Mouse (Mus musculus) hindlimb bud, embryonic 11.5 days (tissue): ENCODE data around the gene Mical3.
"Not testable (repeated sequence)": the region's sequence is repeated elsewhere in the genome, so short reads cannot be mapped to it uniquely, and the experiment has no call there.

Experiments used
- DNase-seq: peaks from one replicate; pipeline ENCODE4 v3.0.0-alpha.2; 2012; ENCODE audit warnings: low read depth, low spot score; ENCODE audit errors: extremely low spot score

Mical3 gene

GRCm38 (mm10) chr6:120937999-120938608 lies 192.7 kb downstream of the Mical3 start:
- no peak for DNase-seq

GRCm38 (mm10) chr6:120937104-120937617 lies 193.6 kb downstream of the Mical3 start:
- no peak for DNase-seq

DNA sequence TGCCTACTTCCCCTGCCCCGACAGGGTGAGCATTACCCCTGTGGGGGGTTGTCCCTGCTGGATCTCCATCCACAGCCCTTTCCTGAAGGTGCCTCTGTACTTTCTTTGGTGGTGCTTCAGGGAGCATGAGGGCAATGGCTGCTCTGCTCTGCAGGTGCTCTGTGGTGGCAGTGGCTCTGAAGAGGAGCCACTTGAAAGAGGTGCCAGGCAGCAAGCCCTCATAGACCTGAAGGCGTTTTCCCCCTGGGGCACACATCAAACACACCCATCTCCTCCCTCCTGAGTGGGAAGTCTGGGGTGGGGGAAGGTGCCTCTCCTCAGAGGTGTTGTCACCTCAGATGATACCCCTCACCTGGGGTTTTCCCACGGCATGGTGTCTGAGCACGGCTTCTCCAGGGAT lies 196.6 kb downstream of the Mical3 start:
- DNase-seq, result no peak

GRCm38 (mm10) chr6:120933670-120934069 lies 197.1 kb downstream of the Mical3 start:
- DNase-seq, result no peak

DNA sequence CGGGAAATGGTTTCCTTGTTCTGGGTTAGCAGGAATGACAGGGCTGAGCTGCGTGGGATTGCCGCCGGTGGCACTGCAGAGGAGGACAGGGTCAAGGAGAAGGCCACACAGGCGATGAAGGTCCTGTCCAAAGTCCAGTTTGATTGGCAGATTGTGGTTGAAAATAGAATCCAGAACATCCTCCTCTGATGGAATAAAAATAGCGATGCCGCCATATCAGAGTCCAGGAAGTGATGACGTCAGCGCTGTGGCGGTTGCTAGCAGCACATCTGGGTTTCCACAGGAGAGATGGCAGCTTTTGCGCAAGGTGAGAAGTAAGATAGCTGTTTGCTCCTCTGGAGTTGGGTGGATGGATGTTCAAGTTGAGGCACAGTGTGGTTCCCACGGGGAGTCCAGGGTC lies 198.2 kb downstream of the Mical3 start:
- DNase-seq, result no peak

DNA sequence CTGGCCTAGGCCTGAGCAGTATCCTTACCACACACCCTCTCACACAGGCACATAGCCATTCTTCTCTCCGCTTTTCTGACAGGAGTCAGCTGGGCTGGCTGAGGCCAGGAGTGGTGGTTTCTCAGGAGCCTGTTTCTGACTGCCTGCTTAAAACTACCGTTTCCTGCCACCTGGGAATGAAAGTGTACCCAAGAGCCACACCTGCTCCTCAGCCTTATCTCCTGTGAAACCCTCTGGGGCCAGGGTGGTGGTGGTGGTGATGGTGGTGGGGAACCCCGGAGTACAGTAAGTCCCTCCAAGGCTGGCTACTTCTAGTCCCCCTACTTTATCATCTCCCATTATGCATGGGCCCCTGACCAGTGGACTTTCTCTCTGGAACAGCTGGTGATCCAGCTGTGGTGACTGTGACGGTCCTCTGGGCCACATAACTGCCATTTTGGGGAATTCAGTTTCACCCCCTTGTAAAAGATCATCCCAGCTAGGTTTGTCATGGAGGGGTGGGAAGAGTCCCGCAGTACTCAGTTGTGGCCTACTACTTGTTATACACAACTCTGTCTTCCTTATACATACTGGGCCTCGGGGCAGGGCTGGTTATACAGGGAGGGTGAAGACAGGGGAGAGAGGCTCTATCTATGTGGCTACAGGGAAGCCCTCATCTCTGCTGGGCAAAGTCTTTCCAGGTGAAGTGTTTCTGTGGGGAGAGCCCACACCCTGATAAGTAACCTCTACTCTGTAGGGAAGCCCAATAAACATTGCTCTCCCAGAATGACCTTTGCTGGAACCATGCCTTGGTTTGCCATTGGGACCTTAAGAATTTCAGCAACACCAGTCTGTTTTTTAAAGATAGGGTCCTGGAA lies 200.1 kb downstream of the Mical3 start:
- no peak for DNase-seq

DNA sequence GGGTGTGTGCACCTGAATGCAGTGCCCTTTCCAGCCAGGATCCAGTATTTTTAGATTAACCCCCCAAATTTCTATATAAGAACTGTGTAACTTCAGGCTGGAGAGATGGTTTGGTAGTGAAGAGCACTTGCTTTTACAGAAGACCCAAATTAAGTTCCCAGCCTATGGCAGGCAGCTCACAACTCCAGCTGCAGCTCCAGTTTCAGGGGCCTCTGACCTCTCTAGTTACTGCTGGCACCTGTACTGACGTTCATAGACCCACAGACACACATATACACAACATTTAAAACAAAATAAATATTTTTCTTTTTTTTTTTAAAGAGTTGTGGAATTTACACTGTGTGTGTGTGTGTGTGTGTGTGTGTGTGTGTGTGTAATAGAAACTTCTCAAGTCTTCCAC lies 201.4 kb downstream of the Mical3 start:
- DNase-seq, result no peak

DNA sequence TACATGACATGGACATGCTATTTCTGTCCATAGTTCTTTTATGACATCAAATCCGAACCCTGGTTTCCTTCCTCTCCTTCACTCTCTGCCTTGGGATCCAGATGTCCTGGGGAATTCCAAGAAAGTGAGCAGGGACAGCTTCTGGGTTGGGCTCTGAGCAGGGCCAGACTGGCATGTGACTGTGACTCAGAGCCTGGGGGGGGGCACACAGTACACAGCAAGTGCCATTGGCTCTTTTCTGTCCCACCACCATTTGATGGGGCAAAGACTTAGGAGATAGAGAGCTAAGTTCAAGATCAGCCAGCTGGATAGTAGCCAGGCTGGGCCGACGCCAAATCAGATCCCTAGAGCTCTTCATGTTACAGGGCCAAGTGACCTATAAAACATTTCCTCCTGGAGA lies 203.0 kb downstream of the Mical3 start:
- no peak for DNase-seq

- DNase-seq, result no peak
Observed at GRCm38 (mm10) chr6:120926880-120927279, 203.9 kb downstream of the Mical3 start.

DNA sequence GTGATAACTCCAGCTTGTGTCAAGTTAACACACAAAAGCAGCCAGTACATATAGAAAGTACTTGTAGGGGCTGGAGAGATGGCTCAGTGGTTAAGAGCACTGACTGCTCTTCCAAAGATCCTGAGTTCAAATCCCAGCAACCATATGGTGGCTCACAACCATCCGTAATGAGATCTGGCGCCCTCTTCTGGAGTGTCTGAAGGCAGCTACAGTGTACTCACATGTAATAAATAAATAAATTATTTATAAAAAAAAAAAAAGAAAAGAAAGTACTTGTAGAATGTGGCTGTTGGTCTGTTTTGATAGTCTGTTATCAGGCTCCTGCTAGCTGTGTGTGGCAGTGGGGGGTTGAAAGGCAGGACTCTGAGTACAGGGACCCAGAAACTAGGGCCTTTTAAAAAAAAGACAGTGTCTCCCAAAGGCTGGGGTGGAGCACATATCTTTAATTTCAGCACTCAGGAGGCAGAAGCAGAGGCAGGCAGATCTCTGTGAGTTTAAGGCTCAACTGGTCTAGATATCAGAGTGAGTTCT lies 205.9 kb downstream of the Mical3 start:
- not testable (repeated sequence) for DNase-seq

GRCm38 (mm10) chr6:120917975-120918374 lies 212.8 kb downstream of the Mical3 start:
- no peak for DNase-seq

GRCm38 (mm10) chr6:120916972-120917881 lies 213.6 kb downstream of the Mical3 start:
- DNase-seq, result not testable (repeated sequence)

- peak; percentile 24 for DNase-seq
Observed at GRCm38 (mm10) chr6:120916074-120916971, 214.5 kb downstream of the Mical3 start, which contains the start of gene Bid. TSS of gene Bid (minus strand) at chr6:120916853.

- DNase-seq, result no peak
Observed at GRCm38 (mm10) chr6:120915649-120915975, 215.2 kb downstream of the Mical3 start.

GRCm38 (mm10) chr6:120914911-120915648 lies 215.7 kb downstream of the Mical3 start:
- DNase-seq, result no peak

- no peak for DNase-seq
Observed at GRCm38 (mm10) chr6:120914533-120914910, 216.3 kb downstream of the Mical3 start.

DNA sequence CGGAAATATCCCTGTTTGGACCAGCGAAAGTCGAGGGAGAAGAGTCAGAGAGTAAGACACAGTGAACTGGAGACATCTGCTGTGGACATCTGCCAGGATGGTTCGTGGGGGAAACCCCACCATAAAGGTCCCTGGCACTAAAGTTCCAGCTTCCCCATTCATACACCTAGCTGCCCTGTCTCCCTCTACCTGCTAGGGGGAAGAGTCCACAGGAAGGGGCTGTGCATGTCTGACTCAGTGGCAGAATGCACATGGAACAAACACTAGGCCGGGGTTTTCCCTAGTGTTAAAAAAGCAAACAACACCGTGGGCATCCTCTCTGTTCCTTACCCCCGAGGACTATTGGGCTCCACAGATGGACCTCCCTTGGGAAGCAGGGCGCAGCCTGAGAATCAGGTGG lies 217.0 kb downstream of the Mical3 start:
- no peak for DNase-seq

DNA sequence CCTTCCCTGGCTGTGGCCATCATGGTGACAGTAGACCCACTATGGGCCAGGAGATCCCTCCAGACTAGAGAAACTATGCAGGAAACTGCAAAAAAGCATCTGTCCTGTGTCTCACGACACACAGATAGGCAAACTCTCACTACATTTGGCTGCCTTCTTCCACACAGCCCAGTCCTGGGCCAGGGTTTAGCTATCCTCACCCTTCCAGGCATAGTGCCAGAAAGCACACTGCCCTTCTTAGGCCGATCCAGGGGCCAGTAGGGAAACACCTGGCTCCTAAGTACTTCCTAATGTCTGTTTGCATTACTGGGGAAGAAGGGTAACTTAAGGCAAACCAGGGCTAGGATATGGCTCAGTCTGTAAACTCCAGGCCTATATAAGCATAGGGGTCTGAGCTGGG lies 217.9 kb downstream of the Mical3 start:
- no peak for DNase-seq
